Mouse (Mus musculus): ENCODE data around the gene Btbd16.

- no peak for TF ChIP-seq CTCF (conservative IDR thresholded peaks at IDR 0.05; ENCODE audit: insufficient read depth, insufficient read length, low read depth, low read length)
- no peak for TF ChIP-seq POLR2A (IDR thresholded peaks at IDR 0.05; ENCODE audit: low read depth, low read length)
Measured at GRCm38 (mm10) chr7:130780866-130781419, 7.1 kb downstream of the Btbd16 start.

Measured in kidney, adult 2 months (tissue).